Mouse (Mus musculus) embryonic facial prominence, embryonic 14.5 days (tissue): ENCODE data around the gene Ifna15. TPM values are rescaled to one million over a fixed set of nuclear protein-coding genes. Genes with fewer than 3 reads are reported as not detected.

Experiments used
- ATAC-seq: fragments of 200-750 bp; cut with Nextera tagmentation; 2 replicates; pipeline ENCODE4 v1.8.0; 2017; ENCODE audit warnings: low read depth, moderate number of reproducible peaks, moderate TSS enrichment
- DNase-seq: peaks from one replicate; pipeline ENCODE4 v3.0.0-alpha.2; 2015; ENCODE audit warnings: low spot score
- H3K27ac ChIP-seq: fragments of 300-500 bp; sonication (generic); replicated peaks from 2 replicates; pipeline ENCODE4 v1.5.1; 2014; ENCODE audit warnings: low read depth, mild to moderate bottlenecking, low read length, moderate library complexity
- H3K27me3 ChIP-seq: fragments of 300-500 bp; sonication (generic); replicated peaks from 2 replicates; pipeline ENCODE4 v1.6.1; 2014; ENCODE audit warnings: low read length; ENCODE audit not compliant: control insufficient read depth, insufficient read depth
- H3K36me3 ChIP-seq: fragments of 300-500 bp; sonication (generic); 2 replicates; pipeline ENCODE4 v1.6.1; 2014; ENCODE audit warnings: low read length, mixed read lengths; ENCODE audit not compliant: control insufficient read depth, insufficient read depth
- H3K4me1 ChIP-seq: fragments of 300-500 bp; sonication (generic); 2 replicates; pipeline ENCODE4 v1.6.1; 2014; ENCODE audit warnings: antibody characterized with exemption, low read length; ENCODE audit not compliant: control insufficient read depth, insufficient read depth
- H3K4me2 ChIP-seq: fragments of 300-500 bp; sonication (generic); 2 replicates; pipeline ENCODE4 v1.6.1; 2014; ENCODE audit warnings: low read depth, mild to moderate bottlenecking, low read length, moderate library complexity, mixed read lengths
- H3K4me3 ChIP-seq: fragments of 300-500 bp; sonication (generic); 2 replicates; pipeline ENCODE4 v1.5.1; 2014; ENCODE audit warnings: low read depth, mild to moderate bottlenecking, low read length
- H3K9ac ChIP-seq: fragments of 300-500 bp; sonication (generic); 2 replicates; pipeline ENCODE4 v1.6.1; 2014; ENCODE audit warnings: low read depth, mild to moderate bottlenecking, low read length, moderate library complexity, mixed read lengths
- H3K9me3 ChIP-seq: fragments of 300-500 bp; sonication (generic); 2 replicates; pipeline ENCODE4 v1.6.1; 2016; ENCODE audit warnings: low read length; ENCODE audit not compliant: control insufficient read depth
- WGBS: fragments of 180-500 bp; shearing (Covaris S2); extraction: QIAGEN DNeasy Blood & Tissue Kit; methylation state at CpG from one replicate; pipeline ENCODE4 v1.1.7; 2014; 5-methylcytosine and 5-hydroxymethylcytosine counted together
- polyA plus RNA-seq: library from polyadenylated mRNA; unstranded; fragments of >200 nt; fragmentation: Nextera tagmentation; extraction: Ambion mirVana; gene quantifications from 2 replicates; pipeline ENCODE4 v1.2.1, GENCODE M21; 2014

Gene Ifna15
- polyA plus RNA-seq, 1 experiment from 2014 or later, result not detected

GRCm38 (mm10) chr4:88523241-88523640 is 34.8 kb downstream of the Ifna15 start:
- DNase-seq (peak; percentile 12), ATAC-seq (no peak)
- H3K9me3 ChIP-seq, result no peaks in the 10 kb centered on the region
- no peak overlapping the region for H3K9ac ChIP-seq
- H3K27me3 ChIP-seq, result no peaks in the 10 kb centered on the region
- H3K36me3 ChIP-seq, result no peaks in the 10 kb centered on the region
- no peak overlapping the region for H3K4me2 ChIP-seq
- H3K27ac ChIP-seq, result no peak overlapping the region
- no peaks in the 10 kb centered on the region for H3K4me1 ChIP-seq
- H3K4me3 ChIP-seq, result no peak overlapping the region

- DNase-seq (no peak), ATAC-seq (no peak)
- Histone ChIP-seq H3K27ac (no peak within 1 kb of the TSS), H3K9ac (no peak within 1 kb of the TSS), H3K4me2 (no peak within 1 kb of the TSS), H3K4me3 (no peak within 1 kb of the TSS), H3K9me3 (no peaks in the 10 kb centered on the region), H3K27me3 (no peaks in the 10 kb centered on the region), H3K4me1 (no peaks in the 10 kb centered on the region), H3K36me3 (no peaks in the 10 kb centered on the region)
- 92% methylated on average over 4 of the region's 4 CpGs for WGBS
Observed at GRCm38 (mm10) chr4:88522674-88523073, 35.4 kb downstream of the Ifna15 start, which contains the start of gene Ifnb1. TSS of gene Ifnb1 (minus strand) at chr4:88522774.

GRCm38 (mm10) chr4:88517957-88518356 is 40.1 kb downstream of the Ifna15 start:
- WGBS, result 84% methylated on average over 2 of the region's 2 CpGs
- Histone ChIP-seq H3K4me1 (no peaks in the 10 kb centered on the region), H3K4me3 (no peak overlapping the region), H3K27me3 (no peaks in the 10 kb centered on the region), H3K9ac (no peak overlapping the region), H3K4me2 (no peak overlapping the region), H3K36me3 (no peaks in the 10 kb centered on the region), H3K27ac (no peak overlapping the region), H3K9me3 (no peaks in the 10 kb centered on the region)
- ATAC-seq (no peak), DNase-seq (no peak)

- ATAC-seq, result peak; percentile 50
- no peak overlapping the region; the same call in 1 of the 2 replicates for H3K27ac ChIP-seq
- no peak overlapping the region for H3K4me2 ChIP-seq
Observed at GRCm38 (mm10) chr4:88515711-88516211, 42.3 kb downstream of the Ifna15 start.

GRCm38 (mm10) chr4:88515250-88515649 is 42.8 kb downstream of the Ifna15 start:
- H3K4me2 ChIP-seq, result no peak overlapping the region
- WGBS, result 32% methylated on average over 2 of the region's 2 CpGs
- no peak overlapping the region for H3K4me3 ChIP-seq
- DNase-seq (no peak), ATAC-seq (no peak)
- no peaks in the 10 kb centered on the region for H3K36me3 ChIP-seq
- H3K9ac ChIP-seq, result no peak overlapping the region
- H3K27ac ChIP-seq, result no peak overlapping the region; the same call in 1 of the 2 replicates
- no peaks in the 10 kb centered on the region for H3K4me1 ChIP-seq
- no peaks in the 10 kb centered on the region for H3K27me3 ChIP-seq
- no peaks in the 10 kb centered on the region for H3K9me3 ChIP-seq

More at GRCm38 (mm10) chr4:88515711-88516211, 42.3 kb downstream of the Ifna15 start:
- H3K36me3 ChIP-seq, result no peaks in the 10 kb centered on the region
- no peaks in the 10 kb centered on the region for H3K4me1 ChIP-seq
- H3K9ac ChIP-seq, result no peak overlapping the region
- no peaks in the 10 kb centered on the region for H3K9me3 ChIP-seq
- peak; percentile 72 for DNase-seq
- H3K4me3 ChIP-seq, result no peak overlapping the region
- H3K27me3 ChIP-seq, result no peaks in the 10 kb centered on the region
- WGBS, result 31% methylated on average over 4 of the region's 4 CpGs

GRCm38 (mm10) chr4:88514403-88514802 is 43.6 kb downstream of the Ifna15 start:
- Histone ChIP-seq H3K9me3 (no peaks in the 10 kb centered on the region), H3K27me3 (no peaks in the 10 kb centered on the region), H3K4me3 (no peak overlapping the region), H3K27ac (no peak overlapping the region), H3K9ac (no peak overlapping the region), H3K36me3 (no peaks in the 10 kb centered on the region), H3K4me1 (no peaks in the 10 kb centered on the region), H3K4me2 (no peak overlapping the region)
- peak; percentile 44; the same call in 1 of the 2 replicates for ATAC-seq
- 35% methylated on average over 4 of the region's 4 CpGs for WGBS
- peak; percentile 57 for DNase-seq

- DNase-seq, result no peak
- Histone ChIP-seq H3K4me1 (no peaks in the 10 kb centered on the region), H3K9me3 (no peaks in the 10 kb centered on the region), H3K36me3 (no peaks in the 10 kb centered on the region), H3K9ac (no peak overlapping the region), H3K4me2 (no peak overlapping the region), H3K27me3 (no peaks in the 10 kb centered on the region), H3K27ac (no peak overlapping the region), H3K4me3 (no peak overlapping the region)
- ATAC-seq, result no peak
- WGBS, result 91% methylated on average over 4 of the region's 4 CpGs
Observed at GRCm38 (mm10) chr4:88513743-88514142, 44.3 kb downstream of the Ifna15 start.

Other genes starting within 250 kb of the Ifna15 start
- gene Hacd4, start 119.3 kb downstream of the Ifna15 start, polyA plus RNA-seq, result 11.8 and 12.6 TPM in 2 replicates
- not detected in 2 replicates for gene Ifnb1, start 35.5 kb downstream of the Ifna15 start, polyA plus RNA-seq
- not detected in 2 replicates for gene Ifna14, start 13.6 kb upstream of the Ifna15 start, polyA plus RNA-seq
- not detected in 2 replicates for gene Ifna9, start 34.1 kb upstream of the Ifna15 start, polyA plus RNA-seq
- not detected in 2 replicates for gene Ifna12, start 45.1 kb upstream of the Ifna15 start, polyA plus RNA-seq
- gene C87499, start 76.2 kb upstream of the Ifna15 start, polyA plus RNA-seq, result not detected in 2 replicates
- not detected in 2 replicates for gene Ifna13, start 86.2 kb upstream of the Ifna15 start, polyA plus RNA-seq
- not detected in 2 replicates for gene Ifna16, start 118.7 kb upstream of the Ifna15 start, polyA plus RNA-seq
- not detected in 2 replicates for gene Ifna2, start 125.7 kb upstream of the Ifna15 start, polyA plus RNA-seq
- not detected in 2 replicates for gene Ifnab, start 133.1 kb upstream of the Ifna15 start, polyA plus RNA-seq
- gene Gm26566, start 163.6 kb upstream of the Ifna15 start, polyA plus RNA-seq, result 1.2 and 2.0 TPM in 2 replicates
- 126 and 129 TPM in 2 replicates for gene Klhl9, start 164.2 kb upstream of the Ifna15 start, polyA plus RNA-seq
- gene Gm13271, start 196.6 kb upstream of the Ifna15 start, polyA plus RNA-seq, result not detected in 2 replicates
- gene Gm13283, start 201.9 kb upstream of the Ifna15 start, polyA plus RNA-seq, result 0.17 and 0.28 TPM in 2 replicates
- 0.48 TPM in 1 of 2 replicates, not detected in the other for gene Gm13290, start 215.6 kb upstream of the Ifna15 start, polyA plus RNA-seq
- not detected in 2 replicates for gene Gm13289, start 218.7 kb upstream of the Ifna15 start, polyA plus RNA-seq
- gene Gm13272, start 221.6 kb upstream of the Ifna15 start, polyA plus RNA-seq, result not detected in 2 replicates
- 0.16 and 0.31 TPM in 2 replicates for gene Ifnz, start 223.9 kb upstream of the Ifna15 start, polyA plus RNA-seq
- gene Gm13276, start 227.5 kb upstream of the Ifna15 start, polyA plus RNA-seq, result not detected in 2 replicates
- not detected in 2 replicates for gene Gm13277, start 230.4 kb upstream of the Ifna15 start, polyA plus RNA-seq
- gene Gm13278, start 233.3 kb upstream of the Ifna15 start, polyA plus RNA-seq, result not detected in 2 replicates
- gene Gm13275, start 236.2 kb upstream of the Ifna15 start, polyA plus RNA-seq, result not detected in 2 replicates
- gene Gm13279, start 239.2 kb upstream of the Ifna15 start, polyA plus RNA-seq, result not detected in 2 replicates
- gene Gm13285, start 241.4 kb upstream of the Ifna15 start, polyA plus RNA-seq, result 0.67 and 0.74 TPM in 2 replicates
- gene Gm13287, start 245.0 kb upstream of the Ifna15 start, polyA plus RNA-seq, result 0.54 TPM in 1 of 2 replicates, not detected in the other
- 0.21 TPM in 1 of 2 replicates, not detected in the other for gene Gm13288, start 247.3 kb upstream of the Ifna15 start, polyA plus RNA-seq